Mouse (Mus musculus) c-Kit-positive CD71-positive TER-119-positive erythroid progenitor cells, embryonic 14.5 days (primary cell): ENCODE measurements around the gene Tmem100.
A peak's percentile ranks its signal among the peaks of the same experiment; 100 is the strongest.

ENCODE experiments used
- DNase-seq: peaks from one replicate; pipeline ENCODE4 v3.0.0-alpha.2; 2013; ENCODE audit warnings: low spot score

The Tmem100 gene

DNA sequence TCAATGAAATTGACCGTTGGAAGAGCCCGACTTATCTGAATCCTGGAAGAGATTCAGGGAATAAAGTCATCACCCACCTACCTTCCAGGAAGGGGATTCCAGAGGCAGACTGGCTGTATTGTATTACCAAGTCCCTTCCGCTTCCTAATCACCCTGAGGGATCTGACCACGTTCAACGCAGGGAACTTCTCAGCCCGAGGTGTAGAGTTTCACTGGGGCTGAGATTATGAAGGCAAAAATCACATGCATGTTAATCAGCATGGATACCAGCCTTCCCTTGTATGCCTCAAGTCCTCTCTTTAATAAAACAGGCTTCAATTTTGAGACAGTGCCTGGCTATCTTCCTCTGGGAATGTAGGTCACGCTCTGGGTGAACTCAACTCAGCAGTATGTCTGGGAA lies 14.9 kb upstream of the Tmem100 start:
- DNase-seq: no peak

- peak; percentile 20 for DNase-seq
These were observed 11.0 kb upstream of the Tmem100 start for GRCm38 (mm10) chr11:90019161-90019560.

- DNase-seq: no peak
These were observed 4.0 kb upstream of the Tmem100 start for GRCm38 (mm10) chr11:90025891-90026801.

DNA sequence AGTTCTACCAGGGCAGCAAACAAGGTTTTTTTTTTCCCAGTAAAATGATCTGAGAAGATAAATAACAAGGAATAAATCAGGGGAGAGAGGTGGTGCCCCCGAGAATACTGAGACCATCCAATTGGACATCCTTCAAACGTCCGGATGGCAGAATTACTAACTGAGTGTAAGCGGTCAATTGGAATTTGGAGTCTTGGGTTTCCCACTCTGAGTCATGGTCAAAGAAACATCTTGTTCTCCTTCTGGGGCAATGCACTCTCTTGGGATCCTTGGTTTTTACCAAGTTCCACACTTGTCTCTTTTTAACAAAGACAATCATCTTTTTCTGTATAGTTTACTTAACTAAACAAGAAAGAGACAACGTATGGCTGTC lies 3.4 kb upstream of the Tmem100 start:
- no peak for DNase-seq

DNA sequence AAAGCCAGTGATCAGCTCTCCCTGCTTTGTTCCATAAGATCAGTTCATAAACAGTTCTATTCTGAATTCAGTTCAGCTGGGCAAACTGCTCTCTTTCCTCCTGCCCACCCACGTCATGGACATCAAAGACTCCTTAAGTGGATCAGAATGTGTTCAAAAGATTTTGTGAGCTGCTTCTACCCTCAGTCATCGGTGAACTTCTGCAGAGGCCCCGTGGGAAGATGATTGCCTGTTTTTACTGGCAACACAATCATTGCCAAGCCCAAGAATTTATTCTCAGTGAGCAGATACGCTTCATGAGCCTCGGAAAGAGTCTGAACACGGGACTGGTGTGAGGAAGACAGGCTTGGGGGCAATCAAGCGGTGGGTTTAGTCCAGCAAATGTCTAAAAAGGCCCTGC lies 2.9 kb upstream of the Tmem100 start:
- DNase-seq: no peak

DNA sequence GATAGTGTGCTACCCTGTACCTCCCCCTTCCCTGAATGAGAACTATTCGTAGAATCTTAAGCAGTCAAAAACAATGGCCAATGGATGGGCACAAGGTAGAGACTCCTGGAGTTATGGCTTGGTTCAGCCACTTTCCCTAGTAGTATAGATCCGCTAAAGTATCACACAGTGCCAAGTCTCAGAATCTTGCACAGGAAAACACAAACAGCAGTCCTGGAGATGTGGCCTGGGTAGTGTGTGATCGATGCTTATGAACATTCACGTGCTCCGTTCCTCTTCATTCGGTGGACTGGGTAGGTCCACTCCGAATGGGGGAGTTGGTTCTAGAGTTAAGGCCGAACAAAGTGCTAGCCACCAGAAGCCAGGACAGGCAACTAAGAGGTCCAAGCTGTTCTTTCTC lies 1.4 kb upstream of the Tmem100 start:
- no peak for DNase-seq

DNA sequence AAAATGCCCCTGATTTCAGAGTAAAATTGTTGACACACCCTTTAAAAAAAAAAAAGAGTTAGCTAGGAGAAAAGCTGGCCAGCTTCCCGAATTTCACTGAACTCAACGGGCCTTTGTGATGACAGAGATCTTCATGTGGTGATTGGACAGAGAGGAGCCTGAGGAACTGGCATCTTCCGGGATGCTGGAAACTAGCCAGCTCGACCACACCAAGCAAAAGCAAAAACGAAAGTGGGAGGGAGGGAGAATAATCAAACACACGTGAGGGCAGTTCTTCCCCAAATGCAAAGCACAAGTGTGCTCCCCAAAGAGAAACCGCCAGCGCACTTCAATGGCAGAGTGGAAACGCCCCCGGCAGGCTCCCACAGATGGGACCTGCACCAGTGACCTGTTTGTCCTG lies 794 bp upstream of the Tmem100 start:
- no peak for DNase-seq

DNA sequence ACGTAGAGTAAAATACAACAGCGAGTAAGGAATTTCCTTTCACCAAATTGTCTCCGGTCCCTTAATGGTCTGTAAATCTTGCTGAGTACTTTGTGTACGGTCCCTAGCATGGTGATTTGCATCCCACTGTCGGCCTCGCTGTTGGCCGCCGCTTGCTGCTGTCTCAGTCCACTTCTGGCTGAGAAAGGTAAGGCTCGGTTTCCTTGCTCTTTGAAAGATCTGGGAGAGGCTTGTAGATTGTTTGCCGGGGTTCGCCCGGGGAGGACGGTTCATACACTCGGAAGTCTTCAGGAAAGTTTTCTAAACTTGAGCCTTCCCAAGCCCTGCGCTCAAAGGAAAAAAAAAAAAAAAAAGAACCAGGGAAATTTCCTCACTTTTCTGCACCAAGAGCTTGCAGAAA lies 409 bp downstream of the Tmem100 start:
- no peak for DNase-seq

DNA sequence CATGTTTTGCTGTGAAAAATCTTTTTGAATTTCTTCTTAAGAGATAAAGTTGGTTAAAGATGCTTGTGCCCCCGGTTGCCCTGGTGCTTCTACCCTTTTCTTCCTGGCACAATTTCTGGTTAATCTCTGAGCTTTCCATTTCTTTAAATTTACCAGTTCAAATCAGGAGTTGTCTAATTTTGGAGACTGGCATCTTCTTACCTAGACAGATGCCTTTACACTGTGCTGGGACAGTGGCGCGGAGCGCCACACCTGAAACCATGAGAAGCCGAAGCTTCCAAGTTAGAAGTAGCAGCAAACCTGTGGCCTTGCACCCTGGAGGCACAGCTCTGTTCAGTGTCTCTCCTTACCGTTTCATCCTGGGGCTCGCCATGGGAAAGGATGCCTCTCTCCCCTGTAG lies 928 bp downstream of the Tmem100 start:
- DNase-seq: no peak

DNA sequence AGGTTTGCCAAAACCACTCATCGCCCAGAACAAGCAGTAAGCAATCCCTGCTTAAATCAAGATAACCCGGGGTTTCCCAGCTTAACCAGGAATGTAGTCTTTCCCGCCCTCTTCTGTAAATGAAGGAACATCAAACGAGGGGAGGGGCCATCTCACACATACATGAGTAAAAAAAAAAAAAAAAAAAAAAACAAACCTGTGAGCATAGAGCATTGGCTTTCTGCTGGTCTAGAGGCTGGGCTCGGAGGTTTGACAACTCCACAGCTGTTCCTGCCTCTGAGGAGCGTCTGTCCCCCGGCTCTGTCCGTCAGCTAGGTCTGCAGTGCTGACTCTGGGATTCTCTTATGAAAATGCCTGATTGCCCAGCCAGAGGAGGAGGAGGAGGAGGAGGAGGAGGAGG lies 2.7 kb downstream of the Tmem100 start:
- no peak for DNase-seq

DNA sequence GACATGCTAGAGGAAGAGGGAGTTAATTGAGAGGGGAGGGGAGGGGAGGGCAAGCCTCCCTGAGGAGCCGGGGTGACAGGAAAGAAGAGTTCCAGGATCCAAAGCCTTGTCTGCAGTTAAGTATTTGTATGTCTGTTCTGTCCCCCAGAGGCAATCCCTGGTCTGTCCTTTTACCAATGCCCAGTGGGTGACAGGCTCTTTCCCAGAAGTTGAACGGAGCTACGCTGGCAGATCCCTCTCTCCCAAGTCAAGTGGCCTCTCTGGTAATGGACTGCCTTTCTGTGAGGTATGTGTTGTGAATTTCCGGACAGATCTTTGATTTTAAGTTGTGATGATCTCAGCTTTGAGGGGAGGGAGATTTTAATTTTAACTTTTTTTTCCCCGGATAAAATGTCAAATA lies 3.3 kb downstream of the Tmem100 start:
- no peak for DNase-seq

DNA sequence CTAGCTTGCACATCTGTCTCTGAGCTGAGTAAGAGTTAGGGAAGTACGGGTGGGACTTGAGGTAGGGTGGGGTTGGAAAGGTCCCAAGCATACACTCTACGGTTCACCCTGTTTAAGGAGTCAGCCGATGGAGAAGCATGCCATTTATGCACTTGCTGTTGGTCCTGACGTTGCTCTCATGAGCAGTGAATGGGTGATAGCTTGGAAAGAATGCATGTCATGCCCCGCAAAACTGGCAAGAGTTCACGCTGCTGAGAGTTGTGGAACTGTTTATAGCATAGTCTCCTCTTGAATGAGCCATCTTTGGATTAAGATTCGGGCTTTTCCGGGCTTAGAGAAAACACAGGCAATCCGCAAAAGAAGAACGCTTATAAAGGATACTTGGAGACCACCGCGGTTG lies 4.5 kb downstream of the Tmem100 start:
- no peak for DNase-seq

DNA sequence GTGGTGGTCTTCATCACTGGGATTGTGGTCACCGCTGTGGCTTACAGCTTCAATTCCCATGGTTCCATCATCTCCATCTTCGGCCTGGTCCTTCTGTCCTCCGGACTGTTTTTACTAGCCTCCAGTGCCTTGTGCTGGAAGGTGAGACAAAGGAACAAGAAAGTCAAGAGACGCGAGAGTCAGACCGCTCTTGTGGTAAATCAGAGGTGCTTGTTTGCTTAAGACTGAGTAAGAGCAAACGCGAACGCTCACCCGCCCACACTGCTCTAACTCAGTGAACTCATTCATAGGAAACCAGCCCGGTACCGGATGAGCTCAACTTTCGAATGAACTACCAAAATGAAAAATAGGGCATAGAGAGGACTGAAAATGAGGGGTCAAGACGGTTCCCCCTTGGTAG lies 5.4 kb downstream of the Tmem100 start:
- DNase-seq: no peak

- no peak for DNase-seq
These were observed 6.3 kb downstream of the Tmem100 start for GRCm38 (mm10) chr11:90036416-90036815.

DNA sequence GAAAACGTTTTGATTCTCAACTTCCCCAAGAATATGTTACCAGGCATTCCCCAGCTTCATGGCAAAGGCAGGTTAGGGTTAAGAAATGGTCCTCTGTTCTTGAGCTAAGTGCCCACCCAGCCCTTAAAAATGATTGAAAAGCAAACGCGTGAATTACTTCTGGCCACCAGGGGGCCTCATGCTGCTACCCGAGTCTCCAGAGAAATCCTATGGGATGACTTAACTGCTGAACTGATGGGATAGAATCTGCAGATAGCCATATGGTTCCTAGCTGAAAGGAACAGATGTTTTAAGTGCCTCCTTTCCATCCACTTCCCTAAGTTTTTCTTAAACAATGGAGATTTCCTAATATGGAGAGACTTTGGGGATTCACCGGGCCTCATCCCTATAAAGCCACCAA lies 7.9 kb downstream of the Tmem100 start:
- no peak for DNase-seq

GRCm38 (mm10) chr11:90044459-90044858 lies 14.3 kb downstream of the Tmem100 start:
- DNase-seq: no peak

DNA sequence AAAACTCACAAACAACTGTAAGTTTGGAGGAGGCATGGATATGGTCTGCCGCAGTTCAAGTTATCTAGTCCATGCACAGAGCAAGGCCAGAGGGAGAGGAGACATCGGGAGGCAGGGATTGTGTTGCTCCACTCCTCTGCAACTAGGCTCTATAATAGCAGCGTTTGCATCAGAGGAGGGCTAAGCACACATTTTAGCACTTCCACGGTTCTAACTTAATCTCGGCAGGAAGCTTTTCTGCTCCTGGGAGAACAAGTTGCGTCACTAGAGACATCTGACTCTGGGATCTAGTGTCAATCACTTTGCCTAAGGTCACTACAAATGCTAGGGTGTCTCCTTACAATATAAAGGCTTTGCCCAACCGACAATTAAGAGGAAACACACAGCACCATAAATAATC lies 16.1 kb downstream of the Tmem100 start:
- DNase-seq: no peak

DNA sequence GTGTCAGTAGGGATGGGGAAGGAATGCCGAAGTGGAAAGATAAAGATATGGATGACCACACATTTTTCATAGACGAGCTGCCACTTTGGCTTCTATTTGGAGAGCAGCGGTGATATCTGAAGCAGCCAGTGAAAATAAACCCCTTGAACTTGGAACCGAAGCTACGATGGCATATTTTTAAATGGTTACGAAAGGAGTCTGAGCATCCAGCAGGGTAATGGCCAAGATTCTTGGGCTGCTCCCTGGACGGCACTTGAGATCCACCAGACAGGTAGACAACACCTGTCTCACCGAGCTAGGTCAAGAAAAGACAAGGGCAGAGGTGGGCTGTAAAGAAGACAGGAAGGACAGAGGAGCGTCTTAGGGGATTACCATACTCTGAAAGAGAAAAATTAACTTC lies 17.1 kb downstream of the Tmem100 start:
- DNase-seq: no peak

DNA sequence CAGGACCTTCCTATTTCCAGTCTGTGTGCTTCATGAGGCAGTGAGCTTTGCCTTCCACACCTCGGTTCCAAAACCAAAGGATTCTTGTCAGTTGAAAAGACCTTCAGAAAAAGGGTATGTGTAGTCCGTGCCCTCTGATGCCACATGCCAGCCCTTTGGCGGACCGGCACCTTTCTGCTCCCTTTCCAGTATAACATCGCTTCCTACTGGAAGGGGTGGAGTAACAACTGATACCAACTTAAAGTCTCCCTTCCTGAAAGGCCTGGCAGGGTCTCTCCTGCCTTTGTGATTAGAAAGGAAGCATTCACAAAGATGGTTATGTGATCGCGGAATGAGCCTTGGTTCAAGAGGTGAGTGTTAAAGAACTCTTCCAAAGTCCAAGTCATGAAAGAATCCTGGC lies 19.9 kb downstream of the Tmem100 start:
- no peak for DNase-seq

DNA sequence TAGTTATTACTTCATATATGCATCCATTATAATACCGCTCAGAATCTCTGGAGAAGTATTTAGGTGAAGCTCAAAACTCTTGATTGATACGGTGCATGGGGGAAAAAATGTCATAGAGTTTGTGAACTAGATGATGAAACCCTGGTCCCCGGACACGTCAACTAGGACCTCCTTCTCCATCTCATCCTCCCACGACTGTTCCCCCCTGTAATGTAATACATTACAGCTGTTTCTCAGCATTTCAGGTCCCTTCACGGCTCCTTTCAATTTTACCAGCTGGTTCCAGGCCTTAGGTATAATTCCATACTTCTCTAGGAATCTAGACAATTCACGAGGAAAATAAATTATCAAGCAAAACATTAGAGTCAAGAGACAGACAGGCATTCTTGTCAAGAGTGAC lies 22.6 kb downstream of the Tmem100 start:
- DNase-seq: no peak

GRCm38 (mm10) chr11:90053820-90054219 lies 23.7 kb downstream of the Tmem100 start:
- DNase-seq: no peak

GRCm38 (mm10) chr11:90054401-90054800 lies 24.3 kb downstream of the Tmem100 start:
- no peak for DNase-seq

DNA sequence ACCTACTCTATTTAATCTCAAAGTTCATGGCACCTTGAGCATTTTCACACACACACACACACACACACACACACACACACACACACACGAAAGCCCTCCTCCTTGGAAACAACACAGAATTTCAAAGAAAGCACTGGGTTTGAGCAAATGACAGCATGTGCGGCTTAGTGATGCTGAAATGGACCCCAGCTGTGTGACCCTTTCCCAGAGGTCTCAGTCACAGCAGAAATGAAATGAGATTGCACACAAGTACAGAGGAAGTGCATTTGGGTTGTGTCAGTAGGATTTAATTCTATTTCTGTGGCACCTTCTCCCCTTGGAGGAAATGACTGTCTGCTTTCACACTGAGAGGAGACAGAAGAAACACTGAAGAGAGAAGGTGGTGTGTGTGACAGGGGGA lies 26.9 kb downstream of the Tmem100 start:
- no peak for DNase-seq

DNA sequence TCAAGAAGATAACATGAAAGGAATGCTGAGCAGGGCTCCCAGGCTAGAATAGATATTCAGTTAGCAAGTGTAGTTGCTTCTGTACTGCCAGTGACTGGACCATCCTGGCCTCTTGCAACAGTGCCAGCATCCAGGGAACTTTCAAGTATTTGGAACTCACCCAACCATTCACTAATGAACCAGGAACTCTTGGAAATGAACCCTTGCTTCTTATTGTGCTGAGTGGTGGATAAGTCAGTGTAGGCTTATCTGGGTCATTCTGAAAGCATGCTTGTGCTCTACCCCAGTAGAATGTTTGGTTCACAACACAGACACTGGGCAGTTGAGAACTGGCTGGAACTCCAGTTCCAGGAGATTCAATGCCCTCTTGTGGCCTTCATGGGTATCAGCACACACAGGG lies 29.1 kb downstream of the Tmem100 start:
- no peak for DNase-seq
